Mouse (Mus musculus): Measurements from ENCODE around the gene Rassf2. TPM values are rescaled to one million over a fixed set of nuclear protein-coding genes. Genes with fewer than 3 reads are reported as not detected.

Gene Rassf2
- polyA plus RNA-seq, 1 experiment from 2014 or later: 28.2 TPM

DNA sequence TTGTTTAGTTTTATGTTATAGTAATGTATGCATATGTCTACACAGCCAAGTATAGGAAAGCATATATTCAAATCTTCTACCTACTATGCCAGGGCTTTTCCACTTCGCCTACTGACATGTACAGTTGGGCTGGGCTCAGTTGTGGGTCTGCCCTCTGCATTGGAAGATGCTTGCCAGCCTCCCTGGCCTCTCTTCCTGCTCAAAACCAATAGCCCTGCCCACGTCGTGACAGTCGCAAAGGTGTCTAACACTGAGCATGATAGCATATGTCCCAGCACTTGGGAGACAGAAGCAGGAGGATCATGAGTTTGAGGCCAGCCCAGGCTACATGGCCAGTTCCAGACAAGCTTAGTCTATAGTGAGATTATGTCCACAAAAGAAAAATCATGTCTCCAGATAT lies 16.9 kb downstream of the Rassf2 start:
- ATAC-seq (ENCODE audit: low FRiP score) (no peak), DNase-seq (ENCODE audit: low spot score) (no peak)
- 90% methylated on average over 4 of the region's 4 CpGs for WGBS
- Histone ChIP-seq H3K9ac (no peak overlapping the region), H3K27ac (no peak overlapping the region), H3K9me3 (ENCODE audit: control insufficient read depth, low read length) (no peaks in the 10 kb centered on the region), H3K4me1 (replicated peaks; ENCODE audit: control insufficient read depth, insufficient read depth, low read length) (no peaks in the 10 kb centered on the region), H3K4me3 (replicated peaks; ENCODE audit: low read length) (no peak overlapping the region), H3K27me3 (ENCODE audit: control insufficient read depth, insufficient read depth, low read length) (no peaks in the 10 kb centered on the region), H3K36me3 (replicated peaks; ENCODE audit: control insufficient read depth, insufficient read depth) (peaks cover 42% of the 10 kb centered on the region), H3K4me2 (replicated peaks) (no peak overlapping the region)

- no peaks in the 10 kb centered on the region for H3K27me3 ChIP-seq (ENCODE audit: control insufficient read depth, insufficient read depth, low read length)
- 100% methylated on average over 2 of the region's 2 CpGs for WGBS
- no peaks in the 10 kb centered on the region for H3K4me1 ChIP-seq (replicated peaks; ENCODE audit: control insufficient read depth, insufficient read depth, low read length)
- no peaks in the 10 kb centered on the region for H3K9me3 ChIP-seq (ENCODE audit: control insufficient read depth, low read length)
- peaks cover 61% of the 10 kb centered on the region for H3K36me3 ChIP-seq (replicated peaks; ENCODE audit: control insufficient read depth, insufficient read depth)
- H3K27ac ChIP-seq: no peak overlapping the region
- no peak overlapping the region for H3K4me2 ChIP-seq (replicated peaks)
- no peak overlapping the region for H3K9ac ChIP-seq
- ATAC-seq (ENCODE audit: low FRiP score) (no peak), DNase-seq (ENCODE audit: low spot score) (no peak)
- H3K4me3 ChIP-seq (replicated peaks; ENCODE audit: low read length): no peak overlapping the region
These were observed 19.3 kb downstream of the Rassf2 start for GRCm38 (mm10) chr2:132010781-132011180.

DNA sequence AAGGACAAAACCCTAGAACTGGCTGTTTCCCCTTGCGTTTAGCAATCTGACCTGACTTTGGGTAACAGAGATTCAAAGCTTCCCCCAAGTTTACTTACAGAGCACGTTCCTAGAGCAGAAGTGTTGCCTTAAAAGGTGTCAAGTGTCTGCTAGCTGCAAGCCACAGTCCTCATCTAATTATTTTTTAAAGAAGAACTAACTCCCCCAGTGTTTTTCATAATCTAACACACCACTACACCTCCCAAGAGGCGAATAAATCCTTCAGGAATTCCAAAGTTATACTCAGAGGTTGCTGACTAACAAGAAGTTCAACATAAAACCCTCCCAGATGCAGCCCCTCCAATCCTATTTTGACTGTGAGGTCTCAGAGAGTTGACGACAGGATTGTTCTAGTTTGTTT lies 21.9 kb downstream of the Rassf2 start:
- Histone ChIP-seq H3K4me3 (replicated peaks; ENCODE audit: low read length) (no peak overlapping the region), H3K9me3 (ENCODE audit: control insufficient read depth, low read length) (no peaks in the 10 kb centered on the region), H3K4me1 (replicated peaks; ENCODE audit: control insufficient read depth, insufficient read depth, low read length) (no peaks in the 10 kb centered on the region), H3K36me3 (replicated peaks; ENCODE audit: control insufficient read depth, insufficient read depth) (peaks cover 87% of the 10 kb centered on the region), H3K4me2 (replicated peaks) (no peak overlapping the region), H3K27me3 (ENCODE audit: control insufficient read depth, insufficient read depth, low read length) (no peaks in the 10 kb centered on the region), H3K9ac (no peak overlapping the region), H3K27ac (no peak overlapping the region)
- 72% methylated on average over 4 of the region's 4 CpGs for WGBS
- no peak for DNase-seq (ENCODE audit: low spot score)
- ATAC-seq (ENCODE audit: low FRiP score): no peak

GRCm38 (mm10) chr2:132007475-132007819 lies 22.6 kb downstream of the Rassf2 start:
- no peak overlapping the region for H3K4me2 ChIP-seq (replicated peaks)
- 55% methylated on average over 6 of the region's 6 CpGs for WGBS
- no peak overlapping the region for H3K27ac ChIP-seq
- no peak overlapping the region for H3K4me3 ChIP-seq (replicated peaks; ENCODE audit: low read length)
- no peak overlapping the region for H3K9ac ChIP-seq
- no peaks in the 10 kb centered on the region for H3K9me3 ChIP-seq (ENCODE audit: control insufficient read depth, low read length)
- DNase-seq (ENCODE audit: low spot score) (no peak), ATAC-seq (ENCODE audit: low FRiP score) (no peak)
- no peaks in the 10 kb centered on the region for H3K4me1 ChIP-seq (replicated peaks; ENCODE audit: control insufficient read depth, insufficient read depth, low read length)
- H3K27me3 ChIP-seq (ENCODE audit: control insufficient read depth, insufficient read depth, low read length): no peaks in the 10 kb centered on the region
- H3K36me3 ChIP-seq (replicated peaks; ENCODE audit: control insufficient read depth, insufficient read depth): peaks cover 94% of the 10 kb centered on the region

DNA sequence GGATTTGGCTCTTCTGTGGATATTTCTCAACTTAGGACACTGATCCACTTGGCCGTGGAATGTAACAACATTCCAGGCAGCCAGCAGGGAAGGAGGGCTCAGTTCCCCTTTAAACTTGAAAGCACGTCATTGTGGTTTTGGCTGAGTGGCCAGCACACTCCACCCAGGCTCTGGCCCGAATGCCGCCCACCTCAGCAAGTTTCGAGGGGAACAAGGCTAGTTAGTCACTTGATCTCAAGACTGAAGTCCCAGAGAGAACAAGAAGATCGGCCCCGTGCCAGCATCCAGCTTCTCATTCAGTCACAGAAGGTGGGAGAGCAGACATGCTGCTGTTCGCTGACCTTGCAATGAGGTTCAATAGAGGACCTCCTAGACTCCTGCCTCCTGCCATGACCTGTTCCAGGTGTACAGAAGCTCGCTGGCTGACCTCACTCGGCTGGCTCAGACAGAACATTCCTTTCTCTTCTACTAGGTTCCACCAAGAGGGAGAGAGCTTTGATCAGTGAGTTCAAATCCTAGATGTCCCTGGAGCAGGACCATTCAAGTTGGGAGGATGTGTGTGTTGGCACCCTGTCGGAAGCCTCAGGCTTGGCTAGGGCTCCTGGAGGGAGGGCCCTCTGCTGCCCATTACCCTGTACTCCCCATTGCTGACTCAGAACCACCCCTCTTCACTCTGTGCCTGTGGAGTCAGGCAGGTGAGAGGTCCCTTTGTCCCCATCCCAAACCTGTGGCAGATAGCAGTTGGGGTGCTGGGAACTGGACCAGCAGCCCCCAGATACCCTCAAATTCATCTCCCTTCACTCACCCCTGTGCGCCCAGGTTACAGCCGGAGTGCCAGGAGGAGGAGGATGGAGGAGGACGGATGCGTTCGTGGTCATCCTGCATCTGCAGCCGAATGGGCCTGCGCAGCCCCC lies 23.2 kb downstream of the Rassf2 start:
- H3K27ac ChIP-seq: no peak overlapping the region
- peaks cover 94% of the 10 kb centered on the region for H3K36me3 ChIP-seq (replicated peaks; ENCODE audit: control insufficient read depth, insufficient read depth)

DNA sequence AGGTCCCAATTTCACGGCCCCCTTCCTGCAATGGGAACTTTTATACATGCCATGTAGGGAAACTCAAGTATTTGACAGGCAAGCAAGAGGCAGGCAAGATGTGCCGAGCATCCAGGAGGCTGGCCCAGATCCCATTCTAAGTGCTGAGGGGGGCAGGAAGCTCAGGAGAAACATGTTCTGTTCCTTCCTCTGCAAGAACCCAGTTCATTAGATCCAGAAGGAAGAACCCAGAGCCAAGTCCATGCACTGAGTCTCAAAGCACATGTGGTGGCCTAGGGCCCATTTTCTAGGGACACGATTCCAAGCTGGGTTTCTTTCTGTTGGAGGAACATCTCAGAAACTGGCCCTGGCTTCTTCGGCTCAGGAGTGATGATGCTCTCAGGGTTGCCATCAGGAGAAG lies 24.6 kb downstream of the Rassf2 start:
- H3K27ac ChIP-seq: no peak overlapping the region
- H3K36me3 ChIP-seq (replicated peaks; ENCODE audit: control insufficient read depth, insufficient read depth): peaks cover 90% of the 10 kb centered on the region
- WGBS: 88% methylated on average over 4 of the region's 4 CpGs
- no peak overlapping the region for H3K9ac ChIP-seq
- no peak for DNase-seq (ENCODE audit: low spot score)
- H3K27me3 ChIP-seq (ENCODE audit: control insufficient read depth, insufficient read depth, low read length): no peaks in the 10 kb centered on the region
- ATAC-seq (ENCODE audit: low FRiP score): no peak
- no peak overlapping the region for H3K4me2 ChIP-seq (replicated peaks)
- no peaks in the 10 kb centered on the region for H3K4me1 ChIP-seq (replicated peaks; ENCODE audit: control insufficient read depth, insufficient read depth, low read length)
- no peak overlapping the region for H3K4me3 ChIP-seq (replicated peaks; ENCODE audit: low read length)
- no peaks in the 10 kb centered on the region for H3K9me3 ChIP-seq (ENCODE audit: control insufficient read depth, low read length)

More for the DNA sequence above, 23.2 kb downstream of the Rassf2 start:
- H3K9ac ChIP-seq: no peak overlapping the region
- H3K27me3 ChIP-seq (ENCODE audit: control insufficient read depth, insufficient read depth, low read length): no peaks in the 10 kb centered on the region
- no peaks in the 10 kb centered on the region for H3K9me3 ChIP-seq (ENCODE audit: control insufficient read depth, low read length)
- WGBS: 85% methylated on average over 18 of the region's 18 CpGs
- H3K4me3 ChIP-seq (replicated peaks; ENCODE audit: low read length): no peak overlapping the region
- H3K4me2 ChIP-seq (replicated peaks): no peak overlapping the region
- H3K4me1 ChIP-seq (replicated peaks; ENCODE audit: control insufficient read depth, insufficient read depth, low read length): no peaks in the 10 kb centered on the region
- no peak for ATAC-seq (ENCODE audit: low FRiP score)
- no peak for DNase-seq (ENCODE audit: low spot score)

- Histone ChIP-seq H3K9ac (no peak overlapping the region), H3K4me3 (replicated peaks; ENCODE audit: low read length) (no peak overlapping the region), H3K27me3 (ENCODE audit: control insufficient read depth, insufficient read depth, low read length) (no peaks in the 10 kb centered on the region), H3K4me2 (replicated peaks) (no peak overlapping the region), H3K4me1 (replicated peaks; ENCODE audit: control insufficient read depth, insufficient read depth, low read length) (no peaks in the 10 kb centered on the region), H3K27ac (no peak overlapping the region), H3K36me3 (replicated peaks; ENCODE audit: control insufficient read depth, insufficient read depth) (peaks cover 90% of the 10 kb centered on the region), H3K9me3 (ENCODE audit: control insufficient read depth, low read length) (no peaks in the 10 kb centered on the region)
- ATAC-seq (ENCODE audit: low FRiP score): no peak
- DNase-seq (ENCODE audit: low spot score): no peak
- 81% methylated on average over 9 of the region's 9 CpGs for WGBS
These were observed 25.4 kb downstream of the Rassf2 start for GRCm38 (mm10) chr2:132004495-132005136.

GRCm38 (mm10) chr2:132003916-132004315 lies 26.1 kb downstream of the Rassf2 start:
- no peaks in the 10 kb centered on the region for H3K9me3 ChIP-seq (ENCODE audit: control insufficient read depth, low read length)
- ATAC-seq (ENCODE audit: low FRiP score) (no peak), DNase-seq (ENCODE audit: low spot score) (no peak)
- no peak overlapping the region for H3K27ac ChIP-seq
- H3K9ac ChIP-seq: no peak overlapping the region
- H3K36me3 ChIP-seq (replicated peaks; ENCODE audit: control insufficient read depth, insufficient read depth): peaks cover 88% of the 10 kb centered on the region
- H3K4me1 ChIP-seq (replicated peaks; ENCODE audit: control insufficient read depth, insufficient read depth, low read length): no peaks in the 10 kb centered on the region
- no peaks in the 10 kb centered on the region for H3K27me3 ChIP-seq (ENCODE audit: control insufficient read depth, insufficient read depth, low read length)
- whole genome bisulfite sequencing: 83% methylated on average over 5 of the region's 5 CpGs
- no peak overlapping the region for H3K4me3 ChIP-seq (replicated peaks; ENCODE audit: low read length)
- no peak overlapping the region for H3K4me2 ChIP-seq (replicated peaks)

DNA sequence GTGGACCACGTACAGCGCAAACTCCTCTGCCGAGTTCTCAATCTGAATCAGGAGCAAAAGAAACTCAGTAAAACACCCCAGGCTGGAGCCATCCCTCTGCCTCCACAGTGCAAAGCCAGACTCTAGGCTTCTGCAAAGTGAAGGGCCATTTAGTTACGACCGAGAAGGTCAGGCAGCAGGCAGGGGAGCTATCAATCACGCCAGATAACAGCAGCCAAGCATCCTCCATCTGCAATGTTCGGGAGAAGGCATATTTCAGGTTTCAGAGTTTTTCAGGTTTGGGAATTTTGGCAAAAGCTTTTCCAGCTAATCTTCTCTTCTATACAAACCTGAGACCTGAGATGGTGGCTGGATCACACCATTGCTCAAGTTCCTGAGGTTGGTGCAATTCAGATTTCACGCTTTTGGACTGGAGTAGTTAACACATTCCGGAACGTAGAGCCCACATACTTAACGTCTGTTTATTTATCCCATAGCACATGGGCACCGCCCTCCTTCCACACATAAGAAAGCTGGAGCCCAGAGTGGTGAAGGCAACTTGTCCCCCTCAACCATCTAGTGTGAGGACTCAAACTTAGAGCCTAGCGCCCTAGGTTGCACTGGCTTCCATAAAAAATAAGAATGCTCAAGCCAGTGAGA lies 28.2 kb downstream of the Rassf2 start:
- ATAC-seq (ENCODE audit: low FRiP score) (no peak), DNase-seq (ENCODE audit: low spot score) (no peak)
- Histone ChIP-seq H3K27me3 (ENCODE audit: control insufficient read depth, insufficient read depth, low read length) (no peaks in the 10 kb centered on the region), H3K9ac (no peak overlapping the region), H3K4me2 (replicated peaks) (no peak overlapping the region), H3K4me1 (replicated peaks; ENCODE audit: control insufficient read depth, insufficient read depth, low read length) (no peaks in the 10 kb centered on the region), H3K36me3 (replicated peaks; ENCODE audit: control insufficient read depth, insufficient read depth) (peaks cover 80% of the 10 kb centered on the region), H3K9me3 (ENCODE audit: control insufficient read depth, low read length) (no peaks in the 10 kb centered on the region), H3K27ac (no peak overlapping the region), H3K4me3 (replicated peaks; ENCODE audit: low read length) (no peak overlapping the region)
- 80% methylated on average over 13 of the region's 13 CpGs for WGBS

Measured in hindbrain, embryonic 14.5 days (tissue).